Mouse (Mus musculus) thymus, adult 2 months (tissue): ENCODE results near the gene Rad23a. TPM values are rescaled to one million over a fixed set of nuclear protein-coding genes. Genes with fewer than 3 reads are reported as not detected.
A peak's percentile ranks its signal among the peaks of the same experiment; 100 is the strongest.

Experiments used
- DNase-seq: peaks from one replicate; pipeline ENCODE4 v3.0.0; 2021
- H3K27ac ChIP-seq: fragments of 200-500 bp; 2 replicates; pipeline ENCODE4 v1.5.1; 2012; ENCODE audit warnings: low read length, control low read depth; ENCODE audit not compliant: control insufficient read depth, insufficient read depth
- H3K27me3 ChIP-seq: fragments of 200-500 bp; 2 replicates; pipeline ENCODE4 v1.6.1; 2012; ENCODE audit warnings: mild to moderate bottlenecking, low read length, moderate library complexity, mixed read lengths; ENCODE audit not compliant: control insufficient read depth, insufficient read depth
- H3K36me3 ChIP-seq: fragments of 200-500 bp; 2 replicates; pipeline ENCODE4 v1.6.1; 2012; ENCODE audit warnings: mild to moderate bottlenecking, low read length, moderate library complexity; ENCODE audit not compliant: control insufficient read depth, insufficient read depth
- H3K4me1 ChIP-seq: fragments of 200-500 bp; replicated peaks from 2 replicates; pipeline ENCODE4 v1.6.1; 2012; ENCODE audit warnings: low read length; ENCODE audit not compliant: control insufficient read depth, insufficient read depth
- H3K4me3 ChIP-seq: fragments of 200-500 bp; 2 replicates; pipeline ENCODE4 v1.5.1; 2012; ENCODE audit warnings: mild to moderate bottlenecking, low read length, control low read depth, moderate library complexity; ENCODE audit not compliant: control insufficient read depth, insufficient read depth
- CTCF ChIP-seq: fragments of 200-500 bp; IDR thresholded peaks from 2 replicates; pipeline ENCODE4 v1.5.1; 2012; ENCODE audit warnings: mild to moderate bottlenecking, control low read depth, low read length, moderate library complexity, borderline replicate concordance; ENCODE audit not compliant: control insufficient read depth, poor library complexity, insufficient read depth; ENCODE audit errors: extremely low read depth
- POLR2A ChIP-seq: fragments of 200-500 bp; IDR thresholded peaks from 2 replicates; pipeline ENCODE4 v1.6.1; 2012; ENCODE audit warnings: mild to moderate bottlenecking, low read length, control low read depth, moderate library complexity; ENCODE audit not compliant: control insufficient read depth, poor library complexity, insufficient read depth; ENCODE audit errors: extremely low read depth
- WGBS: fragments of 180-500 bp; shearing (Covaris S2); methylation state at CpG from one replicate; pipeline ENCODE4 v1.1.7; 2018; 5-methylcytosine and 5-hydroxymethylcytosine counted together
- polyA plus RNA-seq: library from polyadenylated mRNA; depleted of rRNA; stranded (reverse); fragments of >200 nt; gene quantifications from 2 replicates; pipeline ENCODE4 v1.2.3, GENCODE M21; 2012

Rad23a gene
- polyA plus RNA-seq, 1 experiment, result 109 TPM

DNA sequence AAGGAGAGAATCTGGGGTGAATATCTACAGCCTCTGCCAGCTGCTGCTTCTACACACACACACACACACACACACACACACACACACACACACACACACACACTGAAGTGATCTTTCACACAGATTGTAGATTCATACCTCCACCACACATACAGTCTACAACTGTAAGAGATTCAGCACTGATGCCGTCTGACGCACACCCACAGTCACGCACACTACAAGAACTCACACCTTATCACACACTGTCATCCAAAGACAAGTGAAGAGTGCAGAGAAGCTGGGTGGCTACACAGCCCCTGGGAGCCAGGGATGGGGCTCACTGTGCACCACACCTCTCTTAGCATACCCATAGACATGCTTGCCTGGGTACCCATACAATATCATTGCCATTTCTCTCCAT, 26.6 kb downstream of the Rad23a start:
- peaks cover 2% of the 10 kb centered on the region; the same call in 1 of the 2 replicates for H3K4me1 ChIP-seq
- no peak overlapping the region for H3K4me3 ChIP-seq
- WGBS, result 93% methylated on average over 3 of the region's 3 CpGs
- no peaks in the 10 kb centered on the region for H3K36me3 ChIP-seq
- no peaks in the 10 kb centered on the region for H3K27me3 ChIP-seq
- no peak for DNase-seq
- H3K27ac ChIP-seq, result no peak overlapping the region
- TF ChIP-seq POLR2A (no peak), CTCF (no peak)

DNA sequence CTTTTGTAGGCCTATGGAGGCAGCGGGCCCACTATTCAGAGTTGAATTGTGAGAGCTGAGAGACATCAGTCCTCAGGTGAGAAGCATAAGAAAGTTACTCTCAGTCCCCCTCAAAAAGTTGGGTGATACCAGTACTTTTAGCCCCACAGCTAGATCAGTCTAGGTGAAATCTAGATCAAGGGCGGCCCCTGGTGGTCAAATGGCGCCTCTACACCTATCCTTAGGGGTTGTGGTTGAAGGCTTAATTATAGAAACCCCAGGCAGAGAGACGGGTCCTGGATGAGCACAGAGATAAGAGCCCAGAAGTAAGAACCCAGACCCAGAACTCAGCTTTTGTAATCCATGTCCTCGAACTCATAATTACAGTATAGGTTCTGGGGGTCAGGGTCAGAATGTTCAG, 27.4 kb downstream of the Rad23a start:
- no peaks in the 10 kb centered on the region for H3K27me3 ChIP-seq
- DNase-seq, result peak; percentile 82
- peaks cover 2% of the 10 kb centered on the region; the same call in 1 of the 2 replicates for H3K4me1 ChIP-seq
- no peak overlapping the region for H3K27ac ChIP-seq
- TF ChIP-seq POLR2A (no peak), CTCF (no peak)
- no peak overlapping the region for H3K4me3 ChIP-seq
- no peaks in the 10 kb centered on the region for H3K36me3 ChIP-seq
- 2% methylated on average over 5 of the region's 5 CpGs for WGBS

DNA sequence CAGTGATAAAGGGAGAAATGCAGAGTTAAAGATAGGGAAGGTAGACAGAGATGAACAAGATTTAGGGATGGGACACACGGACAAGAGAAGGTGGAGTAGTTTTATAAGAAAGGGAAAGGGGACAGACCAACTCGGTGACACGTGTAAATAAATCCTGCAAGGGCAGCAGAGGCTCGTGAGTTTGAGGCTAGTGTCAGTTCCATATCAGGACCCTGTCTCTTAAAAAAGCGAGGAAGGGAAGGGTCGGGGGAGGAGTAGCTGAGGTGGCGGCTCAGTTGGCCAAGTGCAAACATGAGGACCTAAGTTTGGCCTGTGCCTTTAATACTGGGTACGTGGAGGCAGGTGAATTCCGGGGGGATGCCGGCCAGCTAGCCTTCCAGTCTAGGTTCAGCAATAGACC, 29.2 kb downstream of the Rad23a start:
- 59% methylated on average over 10 of the region's 10 CpGs for WGBS
- peaks cover 2% of the 10 kb centered on the region; the same call in 1 of the 2 replicates for H3K4me1 ChIP-seq
- no peak for DNase-seq
- no peak overlapping the region for H3K4me3 ChIP-seq
- TF ChIP-seq CTCF (no peak), POLR2A (no peak)
- no peak overlapping the region for H3K27ac ChIP-seq
- H3K27me3 ChIP-seq, result no peaks in the 10 kb centered on the region
- no peaks in the 10 kb centered on the region for H3K36me3 ChIP-seq

DNA sequence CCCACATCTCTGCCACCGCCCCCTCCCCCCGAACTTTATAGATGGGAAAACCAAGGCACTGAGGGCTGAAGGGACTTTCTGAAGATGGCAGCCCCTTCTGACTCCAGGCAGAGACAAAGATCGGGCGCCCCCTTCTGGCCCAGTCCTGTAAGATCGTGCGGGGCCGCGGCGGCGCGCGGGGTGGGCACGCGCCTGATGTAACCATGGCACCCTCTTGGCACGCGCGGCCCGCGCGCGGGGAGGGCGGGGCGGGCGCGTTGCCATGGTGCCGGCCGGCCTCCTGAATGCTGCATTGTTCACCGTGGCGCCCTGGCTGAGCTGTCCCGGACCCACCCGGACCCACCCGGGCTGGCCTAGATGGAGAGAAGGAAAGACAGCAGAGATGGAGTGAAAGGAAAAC, 29.6 kb downstream of the Rad23a start:
- H3K4me1 ChIP-seq, result peaks cover 2% of the 10 kb centered on the region; the same call in 1 of the 2 replicates
- H3K36me3 ChIP-seq, result no peaks in the 10 kb centered on the region
- WGBS, result 2% methylated on average over 32 of the region's 32 CpGs
- no peak overlapping the region for H3K4me3 ChIP-seq
- DNase-seq, result peak; percentile 81
- no peaks in the 10 kb centered on the region for H3K27me3 ChIP-seq
- no peak overlapping the region for H3K27ac ChIP-seq
- no peak for TF ChIP-seq POLR2A
- TF ChIP-seq CTCF, result peak; percentile 82

DNA sequence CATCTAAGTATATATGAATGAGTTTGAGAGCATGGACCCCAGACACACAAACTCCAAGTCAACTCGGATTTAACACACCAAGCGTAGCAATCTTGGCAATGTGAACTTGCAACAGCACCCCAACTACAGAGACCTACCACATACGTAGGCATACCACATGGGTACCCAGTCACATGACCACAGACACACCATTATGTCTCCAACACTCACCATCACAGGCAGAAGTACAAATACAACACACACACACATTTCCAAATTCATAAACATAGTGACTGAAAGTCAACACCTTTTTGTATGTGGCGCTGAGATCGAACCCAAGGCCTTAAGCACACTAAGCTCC, 30.6 kb downstream of the Rad23a start:
- H3K27ac ChIP-seq, result no peak overlapping the region
- H3K4me1 ChIP-seq, result peaks cover 2% of the 10 kb centered on the region; the same call in 1 of the 2 replicates
- H3K4me3 ChIP-seq, result no peak overlapping the region
- H3K36me3 ChIP-seq, result no peaks in the 10 kb centered on the region
- TF ChIP-seq CTCF, result no peak
- TF ChIP-seq POLR2A, result no peak
- WGBS, result 93% methylated on average over 5 of the region's 5 CpGs
- no peak for DNase-seq
- H3K27me3 ChIP-seq, result no peaks in the 10 kb centered on the region

DNA sequence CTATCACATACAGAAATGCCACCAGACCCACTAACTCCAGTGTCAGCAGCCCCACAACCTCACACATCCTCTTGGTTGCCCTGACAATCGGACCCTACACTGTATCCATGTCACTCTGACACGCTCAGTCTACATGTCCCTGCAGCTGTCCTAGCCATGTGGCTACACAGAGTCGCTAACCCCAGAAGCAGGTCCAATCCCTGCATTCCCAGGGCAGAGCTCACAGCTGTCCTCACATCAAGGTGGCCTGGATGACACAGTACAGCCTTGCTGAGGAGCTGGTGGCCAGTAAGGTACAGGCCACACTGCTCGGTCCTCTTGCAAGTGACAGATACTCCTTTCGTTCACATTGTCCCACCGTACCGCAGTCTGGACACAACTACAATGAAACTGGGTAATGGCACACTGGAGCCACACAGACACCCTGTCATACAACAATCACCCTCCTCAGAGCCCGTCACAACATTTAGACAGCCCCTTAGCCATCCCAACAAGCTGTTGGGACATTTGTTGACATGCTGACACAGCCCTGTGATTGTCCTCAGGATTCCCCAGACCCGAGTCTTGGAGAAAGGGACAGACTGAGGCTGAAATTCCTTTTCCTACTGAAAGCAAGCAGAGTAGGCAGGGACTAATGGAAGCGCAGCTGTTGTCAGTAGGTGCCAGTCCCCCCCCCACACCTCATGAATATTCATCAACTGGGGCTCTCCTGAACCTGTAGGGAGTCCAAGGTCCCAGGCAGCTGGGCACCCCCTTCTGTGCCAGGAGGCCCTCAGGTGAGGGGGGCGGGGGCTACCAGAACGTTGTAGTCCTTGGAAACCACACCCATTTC, 31.1 kb downstream of the Rad23a start:
- 94% methylated on average over 12 of the region's 12 CpGs for WGBS
- no peak overlapping the region for H3K4me3 ChIP-seq
- no peak for DNase-seq

More for the DNA sequence above, 31.1 kb downstream of the Rad23a start:
- no peak for TF ChIP-seq CTCF
- TF ChIP-seq POLR2A, result no peak
- no peaks in the 10 kb centered on the region for H3K36me3 ChIP-seq
- H3K27me3 ChIP-seq, result no peaks in the 10 kb centered on the region
- no peak overlapping the region for H3K27ac ChIP-seq
- peaks cover 2% of the 10 kb centered on the region; the same call in 1 of the 2 replicates for H3K4me1 ChIP-seq
